Mouse (Mus musculus) kidney, postnatal 0 days (tissue): ENCODE data around the gene Prm2. TPM values are rescaled to one million over a fixed set of nuclear protein-coding genes. Genes with fewer than 3 reads are reported as not detected.

Experiments used
- ATAC-seq: fragments of 200-750 bp; cut with Nextera tagmentation; replicated peaks from 2 replicates; pipeline ENCODE4 v1.8.0; 2017; ENCODE audit warnings: low read depth, moderate number of reproducible peaks, moderate TSS enrichment, moderate library complexity; ENCODE audit not compliant: low FRiP score
- DNase-seq: peaks from one replicate; pipeline ENCODE4 v3.0.0-alpha.2; 2016; ENCODE audit warnings: low spot score
- H3K27ac ChIP-seq: fragments of 300-500 bp; sonication (generic); 2 replicates; pipeline ENCODE4 v1.5.1; 2014; ENCODE audit warnings: mild to moderate bottlenecking
- H3K27me3 ChIP-seq: fragments of 300-500 bp; sonication (generic); 2 replicates; pipeline ENCODE4 v1.6.1; 2014; ENCODE audit warnings: low read length, mixed read lengths; ENCODE audit not compliant: insufficient read depth
- H3K36me3 ChIP-seq: fragments of 300-500 bp; sonication (generic); 2 replicates; pipeline ENCODE4 v1.6.1; 2014; ENCODE audit warnings: low read length, mixed read lengths; ENCODE audit not compliant: insufficient read depth
- H3K4me1 ChIP-seq: fragments of 300-500 bp; sonication (generic); replicated peaks from 2 replicates; pipeline ENCODE4 v1.6.1; 2014; ENCODE audit warnings: antibody characterized with exemption, low read length, mixed read lengths; ENCODE audit not compliant: insufficient read depth
- H3K4me2 ChIP-seq: fragments of 300-500 bp; sonication (generic); 2 replicates; pipeline ENCODE4 v1.6.1; 2014; ENCODE audit warnings: mild to moderate bottlenecking, low read length, moderate library complexity, mixed read lengths
- H3K4me3 ChIP-seq: fragments of 300-500 bp; sonication (generic); replicated peaks from 2 replicates; pipeline ENCODE4 v1.5.1; 2014; ENCODE audit warnings: low read depth, low read length
- H3K9ac ChIP-seq: fragments of 300-500 bp; sonication (generic); 2 replicates; pipeline ENCODE4 v1.6.1; 2014; ENCODE audit warnings: low read depth, low read length
- H3K9me3 ChIP-seq: fragments of 300-500 bp; sonication (generic); replicated peaks from 2 replicates; pipeline ENCODE4 v1.6.1; 2016; ENCODE audit warnings: low read length, inconsistent platforms, mixed read lengths
- CTCF ChIP-seq: IDR thresholded peaks from 2 replicates; pipeline ENCODE4 v1.5.1; 2016; ENCODE audit warnings: antibody characterized with exemption, low read depth, mild to moderate bottlenecking, moderate library complexity
- WGBS: fragments of 180-500 bp; shearing (Covaris S2); extraction: QIAGEN DNeasy Blood & Tissue Kit; methylation state at CpG from one replicate; pipeline ENCODE4 v1.1.7; 2014; 5-methylcytosine and 5-hydroxymethylcytosine counted together
- polyA plus RNA-seq: library from polyadenylated mRNA; unstranded; fragments of >200 nt; fragmentation: Nextera tagmentation; extraction: Ambion mirVana; gene quantifications from 2 replicates; pipeline ENCODE4 v1.2.1, GENCODE M21; 2015

Gene Prm2
- polyA plus RNA-seq, 1 experiment from 2014 or later, result not detected

- ATAC-seq (no peak), DNase-seq (no peak)
- peaks cover 15% of the 10 kb centered on the region; the same call in 1 of the 2 replicates for H3K4me1 ChIP-seq
- H3K4me3 ChIP-seq, result no peak within 1 kb of the TSS
- no peaks in the 10 kb centered on the region for H3K9me3 ChIP-seq
- H3K36me3 ChIP-seq, result no peaks in the 10 kb centered on the region
- TF ChIP-seq CTCF, result no peak
- H3K27me3 ChIP-seq, result no peaks in the 10 kb centered on the region
- no peak within 1 kb of the TSS for H3K27ac ChIP-seq
- H3K9ac ChIP-seq, result no peak within 1 kb of the TSS
- 77% methylated on average over 9 of the region's 9 CpGs for WGBS
- H3K4me2 ChIP-seq, result no peak within 1 kb of the TSS
These were observed 5.2 kb downstream of the Prm2 start, which contains the start of gene Prm3 for GRCm38 (mm10) chr16:10790702-10791101. Gene Prm3 (minus strand): TSS chr16:10790914.

GRCm38 (mm10) chr16:10788866-10789265 lies 7.1 kb downstream of the Prm2 start:
- Histone ChIP-seq H3K27me3 (no peaks in the 10 kb centered on the region), H3K4me2 (no peak overlapping the region), H3K9ac (no peak overlapping the region), H3K9me3 (no peaks in the 10 kb centered on the region), H3K27ac (no peak overlapping the region), H3K4me3 (no peak overlapping the region), H3K4me1 (peaks cover 21% of the 10 kb centered on the region), H3K36me3 (no peaks in the 10 kb centered on the region)
- ATAC-seq (no peak), DNase-seq (no peak)
- no peak for TF ChIP-seq CTCF
- 60% methylated on average over 4 of the region's 4 CpGs for WGBS

- Histone ChIP-seq H3K27ac (no peak within 1 kb of the TSS), H3K4me2 (no peak within 1 kb of the TSS), H3K4me3 (no peak within 1 kb of the TSS), H3K4me1 (peaks cover 23% of the 10 kb centered on the region), H3K27me3 (no peaks in the 10 kb centered on the region), H3K36me3 (no peaks in the 10 kb centered on the region), H3K9me3 (no peaks in the 10 kb centered on the region), H3K9ac (no peak within 1 kb of the TSS)
- WGBS, result 42% methylated on average over 16 of the region's 16 CpGs
- no peak for TF ChIP-seq CTCF
- DNase-seq (no peak), ATAC-seq (no peak)
These were observed 7.7 kb downstream of the Prm2 start, which contains the start of gene Tnp2 for GRCm38 (mm10) chr16:10788271-10788670. Gene Tnp2 (minus strand): TSS chr16:10788660.

GRCm38 (mm10) chr16:10787548-10788058 lies 8.3 kb downstream of the Prm2 start:
- DNase-seq (no peak), ATAC-seq (no peak)
- peak; percentile 37; the same call in 1 of the 2 replicates for TF ChIP-seq CTCF
- Histone ChIP-seq H3K27ac (no peak overlapping the region), H3K4me3 (no peak overlapping the region), H3K9ac (no peak overlapping the region), H3K4me1 (peaks cover 28% of the 10 kb centered on the region), H3K4me2 (no peak overlapping the region), H3K36me3 (no peaks in the 10 kb centered on the region), H3K27me3 (no peaks in the 10 kb centered on the region), H3K9me3 (no peaks in the 10 kb centered on the region)
- WGBS, result 69% methylated on average over 7 of the region's 7 CpGs

GRCm38 (mm10) chr16:10786782-10787547 lies 9.0 kb downstream of the Prm2 start:
- no peak for DNase-seq
- Histone ChIP-seq H3K27me3 (no peaks in the 10 kb centered on the region), H3K9me3 (no peaks in the 10 kb centered on the region), H3K36me3 (no peaks in the 10 kb centered on the region), H3K9ac (no peak overlapping the region), H3K27ac (peak overlapping the region; percentile 96; the same call in 1 of the 2 replicates), H3K4me1 (peaks cover 32% of the 10 kb centered on the region), H3K4me3 (no peak overlapping the region), H3K4me2 (0 out of 2 replicates have a peak overlapping the region, but pooled peaks have one; percentile 85)
- ATAC-seq, result no peak
- WGBS, result 56% methylated on average over 4 of the region's 4 CpGs
- no peak for TF ChIP-seq CTCF

- WGBS, result 1% methylated on average over 9 of the region's 9 CpGs
- H3K4me2 ChIP-seq, result peak overlapping the region; percentile 85
- peak overlapping the region; percentile 67 for H3K9ac ChIP-seq
- H3K4me1 ChIP-seq, result peaks cover 32% of the 10 kb centered on the region
- peak overlapping the region; percentile 96 for H3K27ac ChIP-seq
- H3K27me3 ChIP-seq, result no peaks in the 10 kb centered on the region
- ATAC-seq (peak; percentile 30), DNase-seq (peak; percentile 96)
- no peaks in the 10 kb centered on the region for H3K9me3 ChIP-seq
- peak overlapping the region; percentile 52 for H3K4me3 ChIP-seq
- no peaks in the 10 kb centered on the region for H3K36me3 ChIP-seq
- TF ChIP-seq CTCF, result peak; percentile 86
These were observed 9.6 kb downstream of the Prm2 start for GRCm38 (mm10) chr16:10786288-10786687.
